Mouse (Mus musculus): ENCODE data around the gene Zbtb4.

GRCm38 (mm10) chr11:69810280-69810679 lies 44.6 kb downstream of the Zbtb4 start:
- TF ChIP-seq CTCF (IDR thresholded peaks at IDR 0.05; ENCODE audit: low read depth) (no peak), EP300 (IDR thresholded peaks at IDR 0.05; ENCODE audit: low read depth) (no peak)

Measured in heart, postnatal 0 days (tissue).